Mouse (Mus musculus) ES-Bruce4 (cell line): ENCODE data around the gene Lrrc19. TPM values are rescaled to one million over a fixed set of nuclear protein-coding genes. Genes with fewer than 3 reads are reported as not detected.

Experiments
- H3K27ac ChIP-seq: 2 replicates; pipeline ENCODE4 v1.5.1; 2012; ENCODE audit warnings: low read length, inconsistent platforms; ENCODE audit not compliant: insufficient read depth
- H3K27me3 ChIP-seq: 2 replicates; pipeline ENCODE4 v1.6.1; 2012; ENCODE audit warnings: mild to moderate bottlenecking, low read length, inconsistent platforms; ENCODE audit not compliant: control insufficient read depth, poor library complexity, insufficient read depth, severe bottlenecking
- H3K36me3 ChIP-seq: 2 replicates; pipeline ENCODE4 v1.6.1; 2012; ENCODE audit warnings: inconsistent platforms, mild to moderate bottlenecking, low read length, moderate library complexity; ENCODE audit not compliant: control insufficient read depth, poor library complexity, insufficient read depth, severe bottlenecking
- H3K4me1 ChIP-seq: one replicate; pipeline ENCODE4 v1.8.1; 2011; ENCODE audit warnings: low read length; ENCODE audit not compliant: control insufficient read depth, insufficient read depth
- H3K4me3 ChIP-seq: 2 replicates; pipeline ENCODE4 v1.5.1; 2011; ENCODE audit warnings: low read depth, mild to moderate bottlenecking, low read length
- H3K9ac ChIP-seq: 2 replicates; pipeline ENCODE4 v1.6.1; 2012; ENCODE audit warnings: low read depth, mild to moderate bottlenecking, inconsistent platforms; ENCODE audit not compliant: poor library complexity, severe bottlenecking
- H3K9me3 ChIP-seq: replicated peaks from 2 replicates; pipeline ENCODE4 v1.6.1; 2012; ENCODE audit warnings: mild to moderate bottlenecking, low read length, inconsistent platforms; ENCODE audit not compliant: control insufficient read depth, poor library complexity, insufficient read depth, severe bottlenecking
- CTCF ChIP-seq: IDR thresholded peaks from one replicate; pipeline ENCODE4 v1.8.1; 2011; ENCODE audit warnings: low read depth, low read length
- EP300 ChIP-seq: IDR thresholded peaks from 2 replicates; pipeline ENCODE4 v1.6.1; 2011; ENCODE audit warnings: low read depth, low read length; ENCODE audit not compliant: insufficient read depth
- POLR2A ChIP-seq: IDR thresholded peaks from one replicate; pipeline ENCODE4 v1.8.1; 2011; ENCODE audit warnings: low read length; ENCODE audit not compliant: insufficient read depth
- polyA plus RNA-seq: library from polyadenylated mRNA; stranded (reverse); fragments of >200 nt; gene quantifications from 2 replicates; pipeline ENCODE4 v1.2.4, GENCODE M21; 2011; ENCODE audit warnings: low read depth; ENCODE audit not compliant: missing spikeins, insufficient read depth, insufficient read length

Lrrc19 gene
- polyA plus RNA-seq, 1 experiment, result not detected

- Histone ChIP-seq H3K9me3 (no peaks in the 10 kb centered on the region), H3K4me3 (peak within 1 kb of the TSS; percentile 95), H3K27me3 (no peaks in the 10 kb centered on the region), H3K9ac (peak within 1 kb of the TSS; percentile 79), H3K36me3 (peaks cover 3% of the 10 kb centered on the region; the same call in 1 of the 2 replicates), H3K4me1 (no peaks in the 10 kb centered on the region), H3K27ac (peak within 1 kb of the TSS; percentile 58)
- TF ChIP-seq EP300 (peak; percentile 59; the same call in 1 of the 2 replicates), POLR2A (no peak)
Observed at GRCm38 (mm10) chr4:94603031-94603629, 46.8 kb downstream of the Lrrc19 start, which contains the start of gene Plaa. TSS of gene Plaa (minus strand) at chr4:94603244.

GRCm38 (mm10) chr4:94602496-94603030 is 47.4 kb downstream of the Lrrc19 start:
- Histone ChIP-seq H3K27ac (peak overlapping the region; percentile 22), H3K4me1 (no peaks in the 10 kb centered on the region), H3K9ac (peak overlapping the region; percentile 79), H3K4me3 (peak overlapping the region; percentile 95), H3K9me3 (no peaks in the 10 kb centered on the region), H3K27me3 (no peaks in the 10 kb centered on the region), H3K36me3 (peaks cover 7% of the 10 kb centered on the region; the same call in 1 of the 2 replicates)
- TF ChIP-seq CTCF, result no peak
- TF ChIP-seq POLR2A, result no peak
- no peak for TF ChIP-seq EP300

GRCm38 (mm10) chr4:94601395-94601794 is 48.5 kb downstream of the Lrrc19 start:
- H3K4me1 ChIP-seq, result no peaks in the 10 kb centered on the region
- H3K9ac ChIP-seq, result 0 out of 2 replicates have a peak overlapping the region, but pooled peaks have one; percentile 79
- no peaks in the 10 kb centered on the region for H3K27me3 ChIP-seq
- no peak overlapping the region for H3K27ac ChIP-seq
- H3K4me3 ChIP-seq, result no peak overlapping the region
- peaks cover 7% of the 10 kb centered on the region; the same call in 1 of the 2 replicates for H3K36me3 ChIP-seq
- no peak for TF ChIP-seq EP300
- no peak for TF ChIP-seq POLR2A
- TF ChIP-seq CTCF, result peak; percentile 2
- H3K9me3 ChIP-seq, result no peaks in the 10 kb centered on the region

- TF ChIP-seq CTCF (no peak), EP300 (no peak), POLR2A (no peak)
- no peaks in the 10 kb centered on the region for H3K9me3 ChIP-seq
Observed at GRCm38 (mm10) chr4:94592709-94593108, 57.2 kb downstream of the Lrrc19 start.

GRCm38 (mm10) chr4:94591765-94592381 is 58.1 kb downstream of the Lrrc19 start:
- TF ChIP-seq CTCF, result no peak
- TF ChIP-seq EP300, result no peak
- no peak for TF ChIP-seq POLR2A
- peaks cover 2% of the 10 kb centered on the region; the same call in 1 of the 2 replicates for H3K36me3 ChIP-seq
- H3K9ac ChIP-seq, result no peak overlapping the region
- H3K4me1 ChIP-seq, result no peaks in the 10 kb centered on the region
- H3K9me3 ChIP-seq, result no peaks in the 10 kb centered on the region
- no peak overlapping the region for H3K27ac ChIP-seq
- no peaks in the 10 kb centered on the region for H3K27me3 ChIP-seq
- H3K4me3 ChIP-seq, result no peak overlapping the region

More at GRCm38 (mm10) chr4:94592709-94593108, 57.2 kb downstream of the Lrrc19 start:
- Histone ChIP-seq H3K9ac (no peak overlapping the region), H3K4me1 (no peaks in the 10 kb centered on the region), H3K27ac (no peak overlapping the region), H3K36me3 (peaks cover under 1% of the 10 kb centered on the region), H3K4me3 (no peak overlapping the region), H3K27me3 (no peaks in the 10 kb centered on the region)

Other genes with a start within 250 kb of the Lrrc19 start
- not detected in 2 replicates for gene Gm10306, start 93.6 kb downstream of the Lrrc19 start, polyA plus RNA-seq
- gene Caap1, start 93.3 kb downstream of the Lrrc19 start, polyA plus RNA-seq, result 25.2 and 28.8 TPM in 2 replicates
- 150 and 157 TPM in 2 replicates for gene Plaa, start 46.9 kb downstream of the Lrrc19 start, polyA plus RNA-seq
- 15.0 and 15.1 TPM in 2 replicates for gene Ift74, start 35.7 kb downstream of the Lrrc19 start, polyA plus RNA-seq
- 3.1 and 3.8 TPM in 2 replicates for gene Tek, start 89.1 kb upstream of the Lrrc19 start, polyA plus RNA-seq